Mouse (Mus musculus) retina, postnatal 1 day (tissue): ENCODE measurements at regions not wholly inside any gene's neighbourhood (a gene's known extent, or its start where the extent isn't known, plus 50 kb on each side); places are given as distances from the start of the nearest gene placed in this dataset.

ENCODE experiments used
- DNase-seq: peaks from one replicate; pipeline ENCODE4 v3.0.0-alpha.2; 2012

DNA sequence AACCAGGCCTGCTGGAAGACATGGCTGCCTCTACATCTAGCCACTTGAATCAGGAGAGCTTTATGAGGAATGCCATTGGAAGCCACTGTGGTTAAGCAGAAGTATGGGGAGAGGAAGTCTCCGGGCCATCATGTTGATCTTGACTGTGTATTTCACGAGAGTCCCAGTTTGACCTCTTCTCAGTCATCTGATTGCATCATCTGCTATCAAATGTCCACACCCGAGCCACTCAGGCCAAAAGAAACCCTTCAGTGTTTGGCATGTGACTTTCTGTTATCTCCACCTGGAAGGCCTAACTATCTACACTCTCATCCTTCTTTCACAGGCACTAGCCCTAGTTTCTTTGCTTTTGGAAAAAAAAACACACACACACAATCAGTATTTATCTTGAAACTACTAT, 186.9 kb upstream of the Id2 start:
- no peak for DNase-seq

- DNase-seq, result no peak
These were observed 184.5 kb upstream of the Id2 start for GRCm38 (mm10) chr12:25281438-25281837.

- peak; percentile 61 for DNase-seq
These were observed 176.8 kb upstream of the Id2 start for GRCm38 (mm10) chr12:25273631-25274305.

- no peak for DNase-seq
These were observed 175.8 kb upstream of the Id2 start for GRCm38 (mm10) chr12:25272752-25273125.

GRCm38 (mm10) chr12:25272114-25272751, 175.3 kb upstream of the Id2 start:
- DNase-seq, result no peak

- DNase-seq, result no peak
These were observed 172.9 kb upstream of the Id2 start for GRCm38 (mm10) chr12:25269878-25270277.

DNA sequence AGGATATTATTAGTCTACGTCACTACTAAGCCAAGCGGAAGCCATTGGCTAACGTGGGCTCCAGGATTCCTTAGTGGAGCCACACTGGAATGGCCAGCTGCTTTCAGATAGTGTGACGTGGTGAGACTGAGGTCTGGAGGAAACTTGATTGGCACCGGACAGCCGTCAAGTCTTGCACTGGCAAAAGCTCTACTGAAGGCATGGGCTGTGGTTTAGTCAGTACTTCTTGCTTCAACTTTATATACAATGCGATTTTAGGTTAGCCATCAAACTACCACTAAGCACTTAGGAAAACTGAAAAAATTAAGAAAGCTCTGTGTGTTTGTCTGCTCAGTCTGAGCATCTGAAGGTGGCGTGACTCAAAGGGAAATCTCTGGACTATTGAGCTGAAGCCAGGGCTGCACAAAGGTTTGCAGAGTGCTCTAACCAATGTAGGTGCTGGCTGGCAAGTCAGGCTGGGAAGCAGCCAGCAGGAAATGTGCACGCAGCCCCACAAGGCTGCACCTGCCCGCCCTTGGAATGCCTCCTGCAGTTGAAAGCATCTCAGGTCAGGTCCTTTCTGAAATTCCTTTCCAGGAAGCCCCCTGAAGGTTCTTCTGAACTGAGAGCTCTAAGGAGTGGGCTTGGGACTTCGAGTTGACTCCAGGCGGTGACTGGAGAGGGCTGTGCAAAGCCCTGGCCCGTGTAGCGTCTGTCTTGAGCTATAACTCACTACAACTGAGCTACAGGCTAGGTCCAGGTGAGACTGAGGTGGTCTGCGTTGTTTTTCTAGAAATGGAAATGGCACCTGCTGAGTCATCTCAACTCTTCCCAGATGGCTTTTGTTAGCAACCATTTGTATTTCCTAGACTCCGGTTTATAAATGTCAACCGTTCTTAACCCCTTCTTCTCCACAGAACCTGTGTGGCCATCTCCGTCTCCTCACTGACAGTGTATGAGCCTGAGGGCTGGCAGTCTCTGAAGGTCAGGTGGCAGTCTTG, 172.2 kb upstream of the Id2 start:
- no peak for DNase-seq

DNA sequence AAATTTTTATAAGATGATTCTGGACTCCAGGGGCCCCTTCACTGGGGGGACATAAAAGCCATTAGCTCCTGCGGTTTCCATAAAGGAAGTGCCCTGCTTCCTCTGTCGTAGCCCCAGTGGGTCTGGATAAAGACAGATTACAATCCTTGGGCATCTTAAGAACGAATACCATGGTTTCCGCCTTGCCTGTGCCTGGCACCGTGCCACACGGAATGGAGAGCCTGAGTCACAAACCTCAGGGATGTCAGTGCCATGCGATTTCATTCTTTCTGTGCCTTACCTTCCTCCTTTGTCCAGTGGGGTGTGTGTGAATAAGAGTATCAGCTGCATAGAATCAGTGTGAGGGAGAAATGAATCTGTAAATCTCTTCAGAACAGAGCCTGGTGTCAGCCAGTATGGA, 171.4 kb upstream of the Id2 start:
- no peak for DNase-seq

- no peak for DNase-seq
These were observed 170.7 kb upstream of the Id2 start for GRCm38 (mm10) chr12:25267572-25268115.

DNA sequence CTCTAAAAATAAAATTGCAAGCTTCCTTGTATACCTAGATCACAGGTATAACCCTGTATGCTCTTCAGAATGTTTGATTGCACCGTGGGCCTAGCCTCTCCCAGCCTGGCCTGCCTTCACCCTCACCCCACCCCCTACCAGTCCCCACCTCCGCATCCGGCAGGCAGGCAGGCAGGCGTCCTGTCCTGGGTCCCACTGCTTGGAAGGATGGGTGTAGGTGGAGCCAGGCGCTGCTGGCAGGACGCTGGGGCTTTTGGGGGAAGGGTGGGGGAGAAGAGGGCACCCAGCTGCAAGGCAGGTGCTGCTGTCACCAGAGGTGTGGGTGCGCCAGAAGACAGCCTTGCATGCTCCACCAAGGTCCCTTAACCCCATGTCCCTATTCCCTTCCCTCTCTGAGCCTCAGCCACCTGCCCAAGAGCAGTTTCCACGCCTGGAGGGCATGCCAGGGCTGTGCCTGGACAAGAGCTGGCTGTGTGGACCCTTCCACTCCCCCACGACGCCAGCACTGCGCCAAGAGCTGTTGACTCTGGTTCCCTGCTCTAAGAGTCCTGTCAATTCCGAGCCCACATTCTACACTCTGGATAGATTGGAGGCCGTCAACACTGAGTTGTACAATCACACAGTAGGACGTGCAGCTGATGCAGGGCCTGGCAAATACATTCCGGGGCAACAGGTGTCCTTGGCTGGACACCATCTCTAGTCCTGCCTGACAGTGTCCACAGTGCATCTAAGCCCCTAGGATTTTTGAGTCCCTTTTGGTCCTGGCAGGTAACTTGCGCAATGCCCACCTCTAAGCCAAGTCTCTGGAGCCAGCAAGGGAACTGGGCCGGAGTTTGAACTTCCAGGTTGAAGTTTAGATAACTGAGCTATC, 170.0 kb upstream of the Id2 start:
- DNase-seq, result no peak

DNA sequence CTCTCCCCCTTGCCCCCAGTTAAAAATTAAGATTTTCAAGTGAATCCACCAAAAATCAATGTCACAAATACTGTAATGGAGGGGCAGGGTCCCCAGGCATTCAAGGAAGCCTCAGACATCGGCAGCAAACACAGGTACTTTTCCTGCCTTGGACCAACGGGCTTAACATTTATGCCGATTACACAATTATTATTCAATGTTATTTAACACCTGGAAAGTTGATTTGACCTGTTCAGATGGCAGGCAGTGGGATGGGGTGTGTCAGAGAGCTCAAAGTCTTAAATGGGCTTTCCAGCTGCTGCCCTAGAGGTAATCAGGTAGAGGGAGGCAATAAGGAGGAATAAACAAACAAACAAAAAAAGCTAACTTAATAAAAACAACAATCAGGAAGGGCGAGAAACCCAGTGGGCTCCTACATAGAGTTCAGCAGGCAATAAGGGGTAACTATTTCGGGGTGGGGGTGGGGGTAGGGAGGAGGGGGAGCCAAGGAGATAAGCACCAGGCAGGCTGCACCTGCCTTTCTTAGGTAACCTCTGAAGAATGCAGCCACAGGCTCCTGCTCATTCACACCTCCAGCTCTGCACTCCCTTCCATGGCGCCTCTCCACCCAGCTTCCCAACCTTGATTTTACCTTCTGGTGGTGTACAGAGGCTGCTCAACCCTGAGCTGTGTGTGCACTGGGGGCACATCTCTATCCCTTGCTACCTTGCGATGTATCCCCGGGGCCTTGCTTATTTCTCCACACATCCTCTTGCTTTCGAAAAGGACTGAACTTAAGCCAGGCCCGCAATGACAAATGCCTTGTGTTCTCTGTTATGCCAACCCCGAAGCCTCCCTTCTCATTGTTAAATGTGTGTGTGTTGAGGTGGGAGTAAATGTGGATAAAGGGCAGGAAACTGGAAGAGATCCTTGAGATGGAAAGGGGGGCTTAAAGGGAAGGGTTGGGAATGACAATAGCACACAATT, 168.9 kb upstream of the Id2 start:
- no peak for DNase-seq

DNA sequence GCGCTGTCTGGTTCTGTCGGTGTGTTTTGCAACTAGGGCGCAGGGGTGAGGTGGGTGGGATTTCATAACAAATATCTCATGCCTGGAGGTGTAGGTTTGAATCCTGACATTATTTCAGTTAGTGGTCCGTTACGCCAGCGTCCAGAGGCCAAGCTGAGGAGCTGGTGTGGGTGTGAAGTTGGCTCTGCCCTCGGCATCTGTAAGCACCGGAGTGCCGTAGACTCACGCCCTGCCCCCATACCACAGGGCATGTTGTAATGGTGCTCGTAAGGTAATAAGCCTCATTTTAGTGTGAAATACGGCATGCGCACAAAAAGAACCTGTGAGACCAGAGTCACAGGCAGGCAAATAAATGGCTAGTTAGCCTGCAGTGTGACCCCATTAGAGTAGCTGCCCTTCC, 168.1 kb upstream of the Id2 start:
- DNase-seq, result peak; percentile 18

- no peak for DNase-seq
These were observed 167.5 kb upstream of the Id2 start for GRCm38 (mm10) chr12:25264408-25264807.

- DNase-seq, result no peak
These were observed 165.5 kb upstream of the Id2 start for GRCm38 (mm10) chr12:25262461-25262860.

DNA sequence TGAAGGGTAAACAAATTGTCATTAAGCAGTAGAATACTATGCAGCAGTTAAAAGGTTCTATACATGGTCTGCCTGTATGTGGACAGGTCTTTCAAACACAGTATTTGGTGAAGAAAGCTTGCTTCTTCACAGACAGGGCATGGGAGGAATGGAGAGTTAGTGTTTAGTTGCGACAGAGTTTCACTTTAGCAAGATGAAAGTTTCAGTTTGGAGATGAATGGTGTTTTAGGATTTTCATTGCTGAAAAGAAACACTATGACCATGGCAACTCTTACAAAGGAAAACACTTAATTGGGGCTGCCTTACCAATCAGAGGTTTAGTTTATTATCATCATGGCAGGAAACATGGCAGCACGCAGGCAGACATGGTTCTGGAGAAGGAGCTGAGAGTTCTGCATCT, 162.2 kb upstream of the Id2 start:
- no peak for DNase-seq

GRCm38 (mm10) chr12:25256268-25256667, 159.3 kb upstream of the Id2 start:
- no peak for DNase-seq

GRCm38 (mm10) chr12:25254716-25255115, 157.8 kb upstream of the Id2 start:
- no peak for DNase-seq

DNA sequence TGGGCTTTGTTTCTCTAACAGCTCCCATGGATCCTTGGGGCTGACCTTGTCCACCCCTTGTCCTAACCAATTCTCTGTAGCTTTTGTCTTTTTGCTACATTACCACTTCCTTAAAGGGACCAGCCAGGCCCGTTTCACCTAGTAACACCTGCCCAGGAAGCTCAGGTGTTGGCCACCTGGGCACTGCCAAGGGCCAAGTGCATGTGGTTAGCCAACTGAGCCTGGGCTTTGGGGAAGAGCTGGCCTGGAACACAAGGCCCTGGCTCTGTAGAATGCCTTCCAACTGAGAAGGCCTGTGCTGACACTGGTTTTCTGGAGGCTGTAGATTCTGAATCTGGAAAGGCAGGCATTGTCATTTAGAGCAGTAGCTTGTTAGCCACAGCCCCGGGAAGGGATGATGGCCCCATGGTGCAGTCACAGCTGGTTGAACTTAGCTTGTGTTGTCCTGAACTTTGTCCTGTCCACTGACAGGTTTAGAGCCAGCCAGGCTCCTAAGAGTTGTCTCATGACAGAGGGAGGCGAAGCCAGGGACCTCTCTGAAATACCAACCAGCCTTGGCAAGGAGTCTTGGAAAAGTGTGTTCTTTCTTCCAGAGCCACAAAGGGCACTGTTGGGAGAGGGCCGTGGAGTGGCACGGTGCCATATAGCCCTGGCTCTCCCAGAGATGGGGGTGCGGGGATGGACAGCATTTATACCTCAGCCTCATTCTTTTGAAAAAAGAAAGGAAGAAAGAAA, 156.0 kb upstream of the Id2 start:
- no peak for DNase-seq

GRCm38 (mm10) chr12:25251411-25252171, 154.7 kb upstream of the Id2 start:
- no peak for DNase-seq

DNA sequence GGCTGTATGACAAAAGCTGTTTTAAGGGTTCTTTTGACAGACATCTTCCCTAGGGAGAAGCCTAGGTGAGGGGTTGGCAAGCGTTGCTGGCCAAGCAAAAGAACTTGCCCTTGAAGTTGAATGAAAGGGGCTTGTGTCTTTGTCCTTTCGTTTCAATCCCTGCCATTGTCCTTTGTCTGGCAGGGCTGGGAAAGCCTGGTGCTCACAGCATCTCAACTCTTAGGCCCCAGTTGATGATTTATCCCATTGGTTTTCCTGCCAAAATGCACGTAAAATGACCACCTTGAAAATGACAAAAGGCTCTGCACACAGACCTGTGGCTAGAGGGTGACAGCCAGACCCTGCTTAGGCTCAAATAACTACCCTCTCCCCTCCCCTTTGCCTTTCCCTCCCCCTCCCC, 153.9 kb upstream of the Id2 start:
- DNase-seq, result peak; percentile 60
